Mouse (Mus musculus) MEL (cell line): ENCODE measurements at regions not wholly inside any gene's neighbourhood (a gene's known extent, or its start where the extent isn't known, plus 50 kb on each side); places are given as distances from the start of the nearest gene placed in this dataset.

Experiments used
- BHLHE40 ChIP-seq: IDR thresholded peaks from 2 replicates; pipeline ENCODE4 v1.6.1; 2012; ENCODE audit warnings: low read depth, mild to moderate bottlenecking, inconsistent platforms, low read length, improper control_type of control experiment, borderline replicate concordance
- CTCF ChIP-seq, 3 experiments: IDR thresholded peaks in 2 of 3; conservative IDR thresholded peaks in 1 of 3; 2 replicates each; pipeline ENCODE4 v1.5.1; 2011 to 2012; ENCODE audit warnings: low read length in 3 of 3, low read depth in 2 of 3, mild to moderate bottlenecking in 2 of 3, improper control_type of control experiment in 1 of 3, inconsistent platforms in 1 of 3, mixed read lengths in 1 of 3, moderate library complexity in 1 of 3; ENCODE audit not compliant: control insufficient read depth in 1 of 3, insufficient read depth in 1 of 3, poor library complexity in 1 of 3, severe bottlenecking in 1 of 3
- E2F4 ChIP-seq: IDR thresholded peaks from 2 replicates; pipeline ENCODE4 v1.6.1; 2011; ENCODE audit warnings: low read depth, low read length, improper control_type of control experiment, borderline replicate concordance
- EP300 ChIP-seq, 2 experiments: IDR thresholded peaks; 2 replicates each; pipeline ENCODE4 v1.6.1; 2011; ENCODE audit warnings: improper control_type of control experiment in 2 of 2, low read length in 2 of 2, low read depth in 1 of 2, mild to moderate bottlenecking in 1 of 2
- KAT2A ChIP-seq: conservative IDR thresholded peaks from 2 replicates; pipeline ENCODE4 v1.6.1; 2012; ENCODE audit warnings: low read depth, low read length, improper control_type of control experiment, inconsistent platforms
- MAZ ChIP-seq: IDR thresholded peaks from 2 replicates; pipeline ENCODE4 v1.6.1; 2012; ENCODE audit warnings: low read depth, mild to moderate bottlenecking, inconsistent platforms, low read length, improper control_type of control experiment
- POLR2A ChIP-seq, 2 experiments: IDR thresholded peaks; 2 replicates each; pipeline ENCODE4 v1.6.1; 2011 to 2012; ENCODE audit warnings: low read length in 2 of 2, mild to moderate bottlenecking in 2 of 2, control low read depth in 1 of 2, improper control_type of control experiment in 1 of 2, low read depth in 1 of 2, moderate library complexity in 1 of 2; ENCODE audit not compliant: control insufficient read depth in 1 of 2, insufficient read depth in 1 of 2, poor library complexity in 1 of 2
- TBP ChIP-seq: IDR thresholded peaks from 2 replicates; pipeline ENCODE4 v1.8.0; 2011; ENCODE audit warnings: low read depth, low read length, improper control_type of control experiment
- USF2 ChIP-seq, 2 experiments: IDR thresholded peaks; 2 replicates each; pipeline ENCODE4 v1.6.1; 2011 to 2012; ENCODE audit warnings: improper control_type of control experiment in 2 of 2, low read length in 2 of 2, borderline replicate concordance in 1 of 2, inconsistent platforms in 1 of 2, low read depth in 1 of 2, mild to moderate bottlenecking in 1 of 2; ENCODE audit not compliant: insufficient read depth in 1 of 2
- ZC3H11A ChIP-seq: IDR thresholded peaks from 2 replicates; pipeline ENCODE4 v1.6.1; 2012; ENCODE audit warnings: low read depth, mild to moderate bottlenecking, inconsistent platforms, low read length, improper control_type of control experiment
- ZKSCAN1 ChIP-seq: IDR thresholded peaks from 2 replicates; pipeline ENCODE4 v1.6.1; 2012; ENCODE audit warnings: low read depth, mild to moderate bottlenecking, inconsistent platforms, low read length, improper control_type of control experiment, moderate library complexity
- ZNF384 ChIP-seq: IDR thresholded peaks from 2 replicates; pipeline ENCODE4 v1.6.1; 2012; ENCODE audit warnings: low read depth, mild to moderate bottlenecking, inconsistent platforms, low read length, improper control_type of control experiment

DNA sequence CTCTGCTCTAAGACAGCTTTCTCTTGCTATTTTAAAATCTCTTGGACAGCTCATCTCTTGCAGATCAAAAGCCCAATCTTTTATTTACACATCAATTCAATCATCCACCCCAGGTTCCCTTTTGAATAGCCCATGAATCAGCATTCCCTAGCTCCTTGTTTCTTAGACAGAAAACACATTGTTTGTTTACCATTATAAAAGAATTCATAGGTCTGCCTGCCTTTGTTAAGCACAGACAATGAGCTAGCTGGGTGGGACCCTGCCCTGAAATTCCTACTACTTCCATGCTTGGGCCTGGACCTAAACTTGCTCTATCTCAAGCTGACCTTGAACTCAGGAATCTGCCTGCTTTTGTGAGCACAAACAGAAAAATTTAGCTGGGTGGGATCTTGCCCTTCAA lies 283.6 kb downstream of the Adcyap1 start:
- TF ChIP-seq ZKSCAN1 (no peak), CTCF (IDR thresholded peaks at IDR 0.05 in 2 of 3, conservative IDR thresholded peaks at IDR 0.05 in 1 of 3; ENCODE audit: control insufficient read depth in 1 of 3, insufficient read depth in 1 of 3, low read depth in 2 of 3, low read length in 3 of 3, poor library complexity in 1 of 3, severe bottlenecking in 1 of 3) (no peak), POLR2A (IDR thresholded peaks at IDR 0.05; ENCODE audit: control insufficient read depth in 1 of 2, insufficient read depth in 1 of 2, low read depth in 1 of 2, low read length in 2 of 2, poor library complexity in 1 of 2) (no peak), MAZ (no peak), KAT2A (no peak), EP300 (IDR thresholded peaks at IDR 0.05; ENCODE audit: low read depth in 1 of 2, low read length in 2 of 2) (no peak), ZC3H11A (no peak), ZNF384 (no peak), USF2 (IDR thresholded peaks at IDR 0.05; ENCODE audit: borderline replicate concordance in 1 of 2, insufficient read depth in 1 of 2, low read depth in 1 of 2, low read length in 2 of 2) (no peak), BHLHE40 (no peak), TBP (no peak), E2F4 (no peak)
